Mouse (Mus musculus) stomach, postnatal 0 days (tissue): ENCODE measurements around the gene Borcs6. TPM values are rescaled to one million over a fixed set of nuclear protein-coding genes. Genes with fewer than 3 reads are reported as not detected.
"Not testable (repeated sequence)": the region's sequence is repeated elsewhere in the genome, so short reads cannot be mapped to it uniquely, and the experiment has no call there.

Experiments used
- ATAC-seq: fragments of 200-750 bp; cut with Nextera tagmentation; 2 replicates; pipeline ENCODE4 v1.8.0; 2017; ENCODE audit not compliant: low FRiP score, low TSS enrichment
- DNase-seq: peaks from one replicate; pipeline ENCODE4 v3.0.0-alpha.2; 2016; ENCODE audit warnings: low spot score
- H3K27ac ChIP-seq: fragments of 300-500 bp; sonication (generic); replicated peaks from 2 replicates; pipeline ENCODE4 v1.5.1; 2014; ENCODE audit warnings: mild to moderate bottlenecking, control low read depth
- H3K27me3 ChIP-seq: fragments of 300-500 bp; sonication (generic); 2 replicates; pipeline ENCODE4 v1.6.1; 2014; ENCODE audit warnings: low read length; ENCODE audit not compliant: control insufficient read depth, insufficient read depth
- H3K36me3 ChIP-seq: fragments of 300-500 bp; sonication (generic); 2 replicates; pipeline ENCODE4 v1.6.1; 2014; ENCODE audit warnings: low read length, mixed read lengths; ENCODE audit not compliant: control insufficient read depth, insufficient read depth
- H3K4me1 ChIP-seq: fragments of 300-500 bp; sonication (generic); replicated peaks from 2 replicates; pipeline ENCODE4 v1.6.1; 2014; ENCODE audit warnings: antibody characterized with exemption; ENCODE audit not compliant: control insufficient read depth, insufficient read depth
- H3K4me2 ChIP-seq: fragments of 300-500 bp; sonication (generic); replicated peaks from 2 replicates; pipeline ENCODE4 v1.6.1; 2014; ENCODE audit warnings: low read depth, mild to moderate bottlenecking, control low read depth, moderate library complexity
- H3K4me3 ChIP-seq: fragments of 300-500 bp; sonication (generic); 2 replicates; pipeline ENCODE4 v1.5.1; 2014; ENCODE audit warnings: low read depth, low read length, control low read depth
- H3K9ac ChIP-seq: fragments of 300-500 bp; sonication (generic); 2 replicates; pipeline ENCODE4 v1.6.1; 2014; ENCODE audit warnings: mild to moderate bottlenecking, low read length, control low read depth, mixed read lengths
- H3K9me3 ChIP-seq: fragments of 300-500 bp; sonication (generic); 2 replicates; pipeline ENCODE4 v1.6.1; 2016; ENCODE audit warnings: low read length; ENCODE audit not compliant: control insufficient read depth
- CTCF ChIP-seq: IDR thresholded peaks from 2 replicates; pipeline ENCODE4 v1.5.1; 2016; ENCODE audit warnings: antibody characterized with exemption, low read depth, mild to moderate bottlenecking, moderate library complexity
- EP300 ChIP-seq: optimal IDR thresholded peaks from 2 replicates; pipeline ENCODE3; 2016; ENCODE audit warnings: antibody characterized with exemption
- WGBS: fragments of 180-500 bp; shearing (Covaris S2); extraction: QIAGEN DNeasy Blood & Tissue Kit; methylation state at CpG from one replicate; pipeline ENCODE4 v1.1.7; 2014; 5-methylcytosine and 5-hydroxymethylcytosine counted together
- polyA plus RNA-seq: library from polyadenylated mRNA; unstranded; fragments of >200 nt; fragmentation: Nextera tagmentation; extraction: Ambion mirVana; gene quantifications from 2 replicates; pipeline ENCODE4 v1.2.1, GENCODE M21; 2015

The Borcs6 gene
- polyA plus RNA-seq, 1 experiment from 2014 or later, result 14.6 TPM

- 76% methylated on average over 4 of the region's 4 CpGs for WGBS
- TF ChIP-seq EP300, result no peak
- peak; percentile 48 for TF ChIP-seq CTCF
- H3K36me3 ChIP-seq, result peaks cover 7% of the 10 kb centered on the region; the same call in 1 of the 2 replicates
- ATAC-seq (no peak), DNase-seq (peak; percentile 31)
- H3K27me3 ChIP-seq, result no peaks in the 10 kb centered on the region
- no peaks in the 10 kb centered on the region for H3K9me3 ChIP-seq
- H3K9ac ChIP-seq, result no peak overlapping the region
- peak overlapping the region; percentile 25; the same call in 1 of the 2 replicates for H3K27ac ChIP-seq
- H3K4me1 ChIP-seq, result peaks cover 9% of the 10 kb centered on the region
- H3K4me2 ChIP-seq, result no peak overlapping the region
- H3K4me3 ChIP-seq, result no peak overlapping the region
Observed at GRCm38 (mm10) chr11:69092871-69093270, 33.4 kb downstream of the Borcs6 start.

- TF ChIP-seq CTCF, result peak; percentile 25; the same call in 1 of the 2 replicates
Observed at GRCm38 (mm10) chr11:69093856-69094255, 34.3 kb downstream of the Borcs6 start.

GRCm38 (mm10) chr11:69094697-69095429 is 35.3 kb downstream of the Borcs6 start, which contains the start of gene Per1:
Per1 (plus strand) TSS chr11:69095217.
- Histone ChIP-seq H3K9ac (peak within 1 kb of the TSS; percentile 99), H3K36me3 (0 out of 2 replicates have a peak, but pooled peaks cover 8% of the 10 kb centered on the region), H3K9me3 (no peaks in the 10 kb centered on the region), H3K27me3 (no peaks in the 10 kb centered on the region), H3K4me2 (peak within 1 kb of the TSS; percentile 70), H3K4me3 (peak within 1 kb of the TSS; percentile 91), H3K4me1 (peaks cover 10% of the 10 kb centered on the region), H3K27ac (peak within 1 kb of the TSS; percentile 100)
- TF ChIP-seq EP300 (peak; percentile 96), CTCF (peak; percentile 2; the same call in 1 of the 2 replicates)
- DNase-seq (peak; percentile 99), ATAC-seq (peak; percentile 87)
- under 1% methylated on average over 37 of the region's 37 CpGs for WGBS

More at GRCm38 (mm10) chr11:69093856-69094255, 34.3 kb downstream of the Borcs6 start:
- not testable (repeated sequence) for DNase-seq, H3K36me3 ChIP-seq, H3K9me3 ChIP-seq, H3K4me3 ChIP-seq, H3K27me3 ChIP-seq, ATAC-seq, H3K4me2 ChIP-seq, H3K9ac ChIP-seq
- Histone ChIP-seq H3K4me1 (peaks cover 15% of the 10 kb centered on the region), H3K27ac (peak overlapping the region; percentile 89)
- 82% methylated on average over 7 of the region's 7 CpGs for WGBS

GRCm38 (mm10) chr11:69095511-69096231 is 36.2 kb downstream of the Borcs6 start:
- H3K4me1 ChIP-seq, result peaks cover 8% of the 10 kb centered on the region
- TF ChIP-seq CTCF (no peak), EP300 (no peak)
- no peak for ATAC-seq
- peak overlapping the region; percentile 100 for H3K27ac ChIP-seq
- peak overlapping the region; percentile 70 for H3K4me2 ChIP-seq
- H3K36me3 ChIP-seq, result peaks cover 6% of the 10 kb centered on the region
- peak overlapping the region; percentile 91 for H3K4me3 ChIP-seq
- no peaks in the 10 kb centered on the region for H3K9me3 ChIP-seq
- no peaks in the 10 kb centered on the region for H3K27me3 ChIP-seq
- peak; percentile 71 for DNase-seq
- WGBS, result under 1% methylated on average over 27 of the region's 27 CpGs
- H3K9ac ChIP-seq, result peak overlapping the region; percentile 99

- H3K4me3 ChIP-seq, result peak overlapping the region; percentile 91
- H3K36me3 ChIP-seq, result peaks cover 14% of the 10 kb centered on the region
- ATAC-seq (no peak; the same call in 1 of the 2 replicates), DNase-seq (no peak)
- peak overlapping the region; percentile 70 for H3K4me2 ChIP-seq
- no peak for TF ChIP-seq CTCF
- TF ChIP-seq EP300, result no peak
- WGBS, result 3% methylated on average over 9 of the region's 9 CpGs
- H3K27ac ChIP-seq, result peak overlapping the region; percentile 100
- peak overlapping the region; percentile 99 for H3K9ac ChIP-seq
- no peaks in the 10 kb centered on the region for H3K27me3 ChIP-seq
- H3K9me3 ChIP-seq, result no peaks in the 10 kb centered on the region
- peaks cover 8% of the 10 kb centered on the region for H3K4me1 ChIP-seq
Observed at GRCm38 (mm10) chr11:69096360-69096986, 37.0 kb downstream of the Borcs6 start.
